Mouse (Mus musculus) bone marrow, adult 2 months (tissue): ENCODE measurements at regions not wholly inside any gene's neighbourhood (a gene's known extent, or its start where the extent isn't known, plus 50 kb on each side); places are given as distances from the start of the nearest gene placed in this dataset.

Source experiments
- H3K27ac ChIP-seq: fragments of 200-500 bp; 2 replicates; pipeline ENCODE4 v1.5.1; 2012; ENCODE audit warnings: low read depth, mild to moderate bottlenecking, control low read depth, inconsistent platforms, low read length; ENCODE audit not compliant: control insufficient read depth, poor library complexity, insufficient read depth
- H3K4me1 ChIP-seq: fragments of 200-500 bp; 2 replicates; pipeline ENCODE4 v1.6.1; 2011; ENCODE audit warnings: low read length; ENCODE audit not compliant: control insufficient read depth, insufficient read depth
- H3K4me3 ChIP-seq: fragments of 200-500 bp; replicated peaks from 2 replicates; pipeline ENCODE3; 2011; ENCODE audit warnings: mild to moderate bottlenecking, low read depth, low read length, control low read depth; ENCODE audit not compliant: control insufficient read depth
- CTCF ChIP-seq: fragments of 200-500 bp; IDR thresholded peaks from 2 replicates; pipeline ENCODE4 v1.5.1; 2011; ENCODE audit warnings: low read length, control low read depth; ENCODE audit not compliant: control insufficient read depth, insufficient read depth
- POLR2A ChIP-seq: fragments of 200-500 bp; IDR thresholded peaks from 2 replicates; pipeline ENCODE4 v1.6.1; 2011; ENCODE audit warnings: low read depth, mild to moderate bottlenecking, control low read depth, low read length, borderline replicate concordance; ENCODE audit not compliant: control insufficient read depth
- WGBS: fragments of 180-500 bp; shearing (Covaris S2); methylation state at CpG from one replicate; pipeline ENCODE4 v1.1.7; 2018; 5-methylcytosine and 5-hydroxymethylcytosine counted together

DNA sequence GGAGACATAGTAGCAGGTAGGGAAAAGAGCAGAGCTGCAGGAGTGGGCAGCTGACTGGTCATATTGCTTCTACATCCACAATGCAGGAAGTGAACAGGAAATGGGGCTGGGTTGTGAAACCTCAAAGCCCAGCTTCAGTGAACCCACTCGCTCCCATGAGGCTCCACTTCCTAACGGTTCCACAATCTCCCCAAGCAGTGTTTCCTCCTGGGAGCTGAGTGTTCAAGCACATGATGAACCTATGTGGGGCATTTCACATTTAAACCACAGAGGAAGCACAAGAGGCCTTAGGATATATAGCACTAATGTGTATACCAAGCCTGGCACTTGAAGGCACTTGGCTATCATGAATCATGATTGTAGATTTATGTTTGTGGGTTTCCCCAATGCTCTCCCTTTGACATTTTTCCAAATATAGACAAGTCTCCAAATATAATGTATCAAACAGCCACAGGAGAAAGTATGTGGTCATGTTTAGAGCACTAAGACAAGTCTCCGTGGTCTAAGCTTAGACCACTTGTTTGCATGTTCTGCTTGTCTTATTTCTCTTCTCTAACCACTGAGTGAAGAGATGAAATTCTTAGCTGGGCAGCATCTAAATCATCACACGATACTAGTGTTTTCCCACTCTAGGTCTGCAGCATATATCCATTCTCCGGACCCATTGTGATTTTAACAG lies 734.5 kb upstream of the Lrrc6 start:
- WGBS = 6% methylated on average over 5 of the region's 5 CpGs
- H3K27ac ChIP-seq = no peak overlapping the region
- TF ChIP-seq POLR2A (no peak), CTCF (no peak)

DNA sequence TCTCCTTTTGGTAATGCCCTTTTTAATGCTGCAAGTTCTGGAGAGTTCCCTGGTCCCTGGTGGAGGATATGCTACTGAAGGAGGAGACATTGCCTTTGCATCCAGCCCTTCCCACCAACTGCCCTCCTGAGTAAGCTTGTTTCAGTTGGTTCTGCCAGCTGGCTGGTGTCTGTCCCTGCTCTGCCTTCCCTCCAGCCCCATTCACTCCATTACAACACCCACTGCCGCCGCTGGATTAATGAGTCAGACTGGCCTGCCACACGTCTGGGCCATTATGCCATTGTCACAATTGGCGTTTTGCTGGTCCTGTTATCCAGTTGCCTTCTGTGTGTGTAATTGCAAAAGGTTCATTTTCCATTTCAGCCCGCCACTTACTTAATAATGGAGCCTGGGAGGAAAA lies 728.6 kb upstream of the Lrrc6 start:
- Histone ChIP-seq H3K4me3 (no peak overlapping the region), H3K27ac (no peak overlapping the region), H3K4me1 (no peaks in the 10 kb centered on the region)
- 67% methylated on average over 5 of the region's 5 CpGs for WGBS
- TF ChIP-seq POLR2A = no peak
- TF ChIP-seq CTCF = no peak

More for the DNA sequence above, 734.5 kb upstream of the Lrrc6 start:
- H3K4me1 ChIP-seq = peaks cover 4% of the 10 kb centered on the region
- H3K4me3 ChIP-seq = no peak overlapping the region

DNA sequence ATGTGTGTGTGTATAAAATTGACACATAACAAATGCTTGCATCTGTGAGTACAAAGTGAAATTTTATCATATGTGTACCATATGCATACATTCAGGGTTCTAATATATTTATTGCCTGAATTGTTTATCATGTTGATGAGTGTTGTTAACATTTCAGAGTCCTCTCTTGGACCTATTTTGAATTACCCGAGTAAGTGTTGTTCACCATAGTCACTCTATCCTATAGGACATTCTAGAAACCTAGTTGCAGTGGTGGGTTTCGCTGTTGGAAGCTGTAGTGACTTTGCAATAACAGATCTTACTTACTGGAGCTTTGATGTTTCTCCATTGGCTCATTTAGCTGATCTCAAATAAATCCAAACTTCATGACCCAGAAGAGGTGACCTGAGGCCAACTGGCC lies 727.9 kb upstream of the Lrrc6 start:
- Histone ChIP-seq H3K4me3 (no peak overlapping the region), H3K4me1 (no peaks in the 10 kb centered on the region), H3K27ac (no peak overlapping the region)
- TF ChIP-seq POLR2A = no peak
- no peak for TF ChIP-seq CTCF
- 85% methylated on average over 2 of the region's 2 CpGs for WGBS

DNA sequence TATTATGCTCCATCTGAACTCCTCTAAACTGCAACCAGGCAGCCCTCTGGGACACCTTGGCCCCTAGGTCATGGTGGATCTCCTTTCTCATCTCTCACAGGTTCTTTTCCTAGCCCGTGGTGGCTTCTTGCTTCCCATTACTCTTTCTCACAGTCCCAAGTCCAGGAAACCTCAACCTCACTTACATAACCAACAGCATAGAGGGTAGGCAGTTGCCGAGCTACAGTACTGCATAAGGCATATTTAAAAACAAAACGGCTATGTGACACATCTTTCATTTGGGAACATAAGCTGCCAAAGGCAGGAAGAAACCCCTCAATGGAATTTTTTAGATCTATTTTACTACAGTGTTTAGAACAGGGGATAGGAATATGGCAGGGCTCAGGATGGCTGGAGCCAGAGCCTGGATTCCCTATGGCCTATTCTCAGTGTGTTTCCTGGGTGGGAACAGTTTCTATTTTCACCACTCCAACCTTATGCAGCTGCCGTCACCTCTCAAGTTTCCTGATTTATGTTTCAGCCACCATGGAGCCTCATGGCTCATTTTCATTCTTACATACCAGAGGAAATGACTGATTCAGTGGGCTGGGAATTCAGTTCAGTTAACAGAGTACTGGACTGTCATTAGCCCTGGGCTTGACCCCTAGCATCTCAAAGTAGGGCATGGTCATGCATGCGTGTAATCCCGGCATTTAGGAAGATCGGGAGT lies 726.9 kb upstream of the Lrrc6 start:
- Histone ChIP-seq H3K4me3 (no peak overlapping the region), H3K4me1 (no peaks in the 10 kb centered on the region), H3K27ac (no peak overlapping the region)
- TF ChIP-seq POLR2A (no peak), CTCF (no peak)
- 50% methylated on average over 7 of the region's 7 CpGs for WGBS

DNA sequence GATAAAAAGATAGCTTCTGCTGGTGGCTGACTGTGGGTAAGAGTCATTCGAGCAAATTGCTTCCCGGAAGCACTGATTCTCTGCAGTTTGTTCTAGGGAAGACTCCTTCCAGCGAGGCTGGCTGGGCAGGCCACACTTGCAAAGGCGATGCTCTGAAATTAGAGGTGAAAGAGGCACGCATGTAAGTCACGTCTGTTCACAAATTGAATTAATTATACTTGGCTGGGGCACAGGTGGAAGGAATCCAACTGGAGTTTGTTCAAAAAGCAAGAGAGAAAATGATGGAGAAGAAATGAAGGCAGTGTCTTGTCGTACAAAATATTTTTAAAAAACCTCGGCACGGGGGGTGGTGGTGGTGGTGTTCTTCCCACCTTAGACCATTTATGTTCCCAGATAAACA lies 726.2 kb upstream of the Lrrc6 start:
- no peak overlapping the region for H3K27ac ChIP-seq
- H3K4me1 ChIP-seq = no peaks in the 10 kb centered on the region
- no peak overlapping the region for H3K4me3 ChIP-seq
- TF ChIP-seq POLR2A (no peak), CTCF (no peak)
- 82% methylated on average over 9 of the region's 9 CpGs for WGBS
